Mouse (Mus musculus): Measurements from ENCODE around the gene Hpca.

Gene Hpca

DNA sequence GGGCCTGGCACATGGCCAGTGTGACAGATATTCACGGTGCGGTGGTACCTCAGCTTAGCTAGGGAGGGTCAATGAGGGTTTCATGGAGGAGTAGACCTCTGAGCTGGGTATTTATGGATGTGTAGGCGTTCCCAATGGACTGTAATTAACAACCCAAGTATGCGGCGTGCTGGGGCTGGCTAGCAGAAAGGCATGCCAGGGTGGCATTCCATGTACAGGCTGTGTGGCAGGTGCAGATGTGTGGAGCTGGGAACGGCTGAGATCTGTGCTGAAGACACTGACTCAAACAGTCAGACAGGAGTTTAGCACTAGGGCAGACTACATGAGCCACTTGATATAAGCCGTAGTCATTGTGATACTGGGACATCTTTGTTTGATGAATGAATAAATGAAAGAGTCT is 13.2 kb downstream of the Hpca start:
- no peak for DNase-seq (ENCODE audit: low spot score)

DNA sequence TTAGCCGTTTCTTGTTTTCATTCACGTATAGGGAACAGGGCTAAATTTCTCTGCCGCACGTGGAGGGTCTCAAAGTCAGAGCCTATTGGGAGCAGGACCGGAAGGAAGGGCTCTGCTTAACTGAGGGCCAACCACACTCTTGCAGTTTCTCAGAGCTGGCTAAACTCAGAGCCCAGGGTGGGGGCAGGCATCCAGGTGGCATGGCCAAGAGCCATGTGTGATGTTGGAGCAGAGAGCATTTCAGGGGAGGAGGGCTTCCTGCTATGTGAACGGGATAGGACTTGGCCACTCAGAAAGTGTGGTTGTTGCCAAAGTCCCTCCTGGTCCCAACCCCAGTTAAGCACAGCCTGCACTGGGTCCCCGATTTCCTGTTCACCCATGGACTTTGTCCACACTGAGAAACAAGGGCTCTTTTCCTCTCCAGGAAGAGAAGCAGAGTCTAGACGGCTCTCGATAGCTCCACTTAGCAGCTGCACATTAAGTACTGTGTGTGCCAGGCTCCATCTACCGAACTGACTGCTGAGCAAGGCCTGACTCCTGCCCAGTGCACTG is 14.4 kb downstream of the Hpca start:
- DNase-seq (ENCODE audit: low spot score), result no peak

DNA sequence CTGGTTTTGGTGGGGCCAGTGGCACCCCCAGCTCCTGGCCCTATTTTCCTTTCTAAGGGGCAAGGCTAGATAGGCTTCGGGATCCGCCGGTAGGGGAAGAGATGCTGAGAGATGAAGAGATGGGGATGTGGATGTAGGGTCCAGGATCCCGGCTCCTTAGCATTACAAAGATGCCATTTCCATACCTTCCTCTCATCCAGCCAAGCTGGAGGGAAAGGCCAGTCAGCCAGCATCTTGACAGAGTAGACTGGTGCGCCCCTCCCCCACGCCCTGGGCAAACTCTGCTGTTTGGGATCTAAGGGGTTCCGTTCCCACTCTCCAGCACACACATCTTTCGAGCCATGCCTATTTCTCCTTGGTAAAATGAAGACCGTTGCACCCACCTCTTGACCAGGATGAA is 15.8 kb downstream of the Hpca start:
- no peak for DNase-seq (ENCODE audit: low spot score)

- no peak for DNase-seq (ENCODE audit: low spot score)
Observed at GRCm38 (mm10) chr4:129105356-129105755, 16.5 kb downstream of the Hpca start, which contains the start of gene Tmem54. Gene Tmem54, plus strand, starts transcription at chr4:129105548.

DNA sequence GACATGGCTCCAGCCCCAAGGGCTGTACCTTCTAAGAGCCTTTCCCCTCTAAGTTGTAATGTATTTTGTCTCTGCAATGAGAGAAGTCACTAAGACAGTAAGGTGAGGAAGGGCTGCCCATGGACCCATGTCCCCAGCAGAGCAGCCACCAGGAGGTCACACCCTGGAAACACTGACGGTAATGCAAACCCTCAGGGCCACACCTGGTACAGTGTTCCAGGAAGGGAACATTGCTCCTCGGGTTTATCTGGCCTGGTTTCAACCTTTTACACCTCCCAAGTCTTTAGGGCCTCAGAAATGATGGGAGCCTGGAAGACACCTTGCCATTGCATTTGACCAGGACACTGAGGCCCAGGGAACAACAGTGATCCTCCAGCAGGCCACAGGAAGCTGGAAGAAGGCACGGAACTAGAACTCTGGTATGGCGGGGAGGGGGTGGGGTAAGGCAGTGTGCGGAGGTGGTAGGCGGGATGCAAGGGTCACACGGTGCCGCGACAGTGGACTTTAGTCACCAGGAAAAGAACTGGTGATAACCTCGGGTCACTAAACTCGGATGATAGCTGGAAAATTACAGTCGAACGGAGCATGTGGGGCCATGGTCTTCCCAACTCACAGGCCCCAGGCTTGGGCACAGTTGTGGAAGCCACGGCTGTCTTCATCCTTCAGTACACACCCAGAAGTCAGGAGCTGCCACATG is 19.6 kb downstream of the Hpca start:
- no peak for DNase-seq (ENCODE audit: low spot score)

GRCm38 (mm10) chr4:129097006-129097405 is 24.8 kb downstream of the Hpca start:
- DNase-seq (ENCODE audit: low spot score), result no peak

DNA sequence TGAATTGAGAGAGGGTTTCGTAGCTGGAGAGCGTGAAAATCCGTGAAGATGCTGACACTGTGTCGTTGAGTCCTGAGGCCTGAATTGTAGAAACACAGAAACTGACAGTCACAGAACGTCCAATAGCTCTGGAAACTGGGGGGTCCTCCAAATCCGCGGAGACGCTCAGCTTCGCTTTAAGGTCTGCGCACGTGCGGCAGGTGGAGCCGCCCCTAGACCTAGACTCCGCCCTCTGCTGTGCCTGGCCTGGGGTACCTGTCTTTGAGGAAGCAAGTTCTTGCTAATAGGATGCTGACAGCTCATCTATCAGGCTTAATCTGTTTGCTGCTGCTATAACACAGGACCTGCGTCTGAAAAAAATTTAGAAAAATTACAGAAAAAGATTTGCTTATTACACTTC is 26.6 kb downstream of the Hpca start:
- DNase-seq (ENCODE audit: low spot score), result no peak

- DNase-seq (ENCODE audit: low spot score), result no peak
Observed at GRCm38 (mm10) chr4:129087850-129088249, 34.0 kb downstream of the Hpca start.

- peak; percentile 27 for DNase-seq (ENCODE audit: low spot score)
Observed at GRCm38 (mm10) chr4:129086078-129086477, 35.8 kb downstream of the Hpca start.

DNA sequence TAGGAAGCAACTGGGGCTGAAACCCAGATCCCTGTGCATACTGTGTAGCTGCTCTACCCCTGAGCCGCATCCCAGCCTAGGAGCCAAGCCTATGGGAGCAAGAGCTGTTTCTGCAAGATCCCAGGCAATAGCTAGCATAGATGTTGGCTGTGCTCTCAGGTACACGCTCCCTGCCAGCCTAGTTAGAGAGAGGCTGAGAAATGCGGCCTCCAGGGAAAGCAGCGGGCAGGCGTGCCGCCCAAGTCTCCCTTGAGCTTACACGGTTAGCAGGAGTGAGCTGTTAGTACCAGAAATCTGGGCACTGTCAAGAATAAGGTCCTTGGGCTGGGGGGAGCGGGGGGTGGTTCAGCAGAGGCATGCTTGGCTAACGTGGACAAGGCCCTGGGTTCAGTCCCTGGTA is 36.9 kb downstream of the Hpca start:
- no peak for DNase-seq (ENCODE audit: low spot score)

- peak; percentile 21 for DNase-seq (ENCODE audit: low spot score)
Observed at GRCm38 (mm10) chr4:129082379-129083115, 39.3 kb downstream of the Hpca start.

- no peak for DNase-seq (ENCODE audit: low spot score)
Observed at GRCm38 (mm10) chr4:129081939-129082338, 39.9 kb downstream of the Hpca start.

DNA sequence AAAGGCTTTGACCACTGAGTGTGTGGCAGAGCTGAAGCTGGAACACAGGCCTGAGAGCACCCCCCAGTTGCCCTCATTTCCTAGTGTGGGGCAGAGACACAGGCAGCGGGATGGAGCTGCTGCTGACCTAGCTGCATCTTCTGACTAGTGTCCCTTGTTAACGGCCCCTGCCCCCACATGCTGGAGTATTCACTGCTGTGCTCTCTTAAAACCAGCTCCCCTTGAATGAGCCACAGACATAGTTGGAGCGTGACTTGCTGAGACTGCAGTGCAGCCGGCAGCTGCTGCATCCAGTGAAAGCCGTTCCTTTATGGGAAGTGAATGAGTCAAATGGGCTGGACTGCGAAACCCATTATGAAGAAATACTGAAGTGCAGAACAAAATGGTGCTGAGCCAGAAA is 40.3 kb downstream of the Hpca start:
- no peak for DNase-seq (ENCODE audit: low spot score)

- DNase-seq (ENCODE audit: low spot score), result no peak
Observed at GRCm38 (mm10) chr4:129081041-129081440, 40.8 kb downstream of the Hpca start.

DNA sequence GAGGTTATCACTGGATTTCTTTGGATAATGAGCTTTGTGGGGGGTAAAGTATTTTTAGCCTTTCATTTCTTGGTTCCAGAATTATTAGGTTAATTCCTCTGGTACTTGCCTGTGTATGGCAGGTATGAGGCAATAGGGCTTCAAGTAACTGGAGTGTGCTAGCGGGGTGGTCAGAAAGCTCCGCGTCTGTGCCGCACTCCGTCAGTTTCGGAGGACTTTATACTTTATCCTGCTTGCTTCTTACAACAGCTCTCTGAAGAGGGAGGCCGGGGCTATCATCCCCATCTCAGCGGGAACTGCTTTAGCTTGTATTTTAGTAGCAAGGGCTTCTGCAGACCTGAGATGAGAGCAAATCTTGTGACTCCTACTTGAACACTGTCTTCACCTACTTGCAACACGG is 42.7 kb downstream of the Hpca start:
- DNase-seq (ENCODE audit: low spot score), result no peak

DNA sequence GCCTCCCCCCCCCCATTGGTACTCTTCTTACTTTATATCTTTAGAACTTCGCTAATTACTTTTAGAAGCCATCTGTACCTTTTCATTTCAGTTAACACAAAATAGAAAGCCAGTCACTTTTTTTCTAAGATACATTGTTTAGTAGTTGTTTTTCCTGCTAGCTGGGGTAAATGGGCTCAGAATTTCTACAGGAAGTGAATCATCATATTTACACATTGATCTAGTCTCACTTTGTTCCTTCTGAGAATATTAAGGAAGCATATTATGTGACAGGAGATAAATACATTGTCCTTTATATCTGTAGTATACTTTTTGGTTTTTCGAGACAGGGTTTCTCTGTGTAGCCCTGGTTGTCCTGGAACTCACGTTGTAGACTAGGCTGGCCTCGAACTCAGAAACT is 53.0 kb downstream of the Hpca start:
- DNase-seq (ENCODE audit: low spot score), result no peak

DNA sequence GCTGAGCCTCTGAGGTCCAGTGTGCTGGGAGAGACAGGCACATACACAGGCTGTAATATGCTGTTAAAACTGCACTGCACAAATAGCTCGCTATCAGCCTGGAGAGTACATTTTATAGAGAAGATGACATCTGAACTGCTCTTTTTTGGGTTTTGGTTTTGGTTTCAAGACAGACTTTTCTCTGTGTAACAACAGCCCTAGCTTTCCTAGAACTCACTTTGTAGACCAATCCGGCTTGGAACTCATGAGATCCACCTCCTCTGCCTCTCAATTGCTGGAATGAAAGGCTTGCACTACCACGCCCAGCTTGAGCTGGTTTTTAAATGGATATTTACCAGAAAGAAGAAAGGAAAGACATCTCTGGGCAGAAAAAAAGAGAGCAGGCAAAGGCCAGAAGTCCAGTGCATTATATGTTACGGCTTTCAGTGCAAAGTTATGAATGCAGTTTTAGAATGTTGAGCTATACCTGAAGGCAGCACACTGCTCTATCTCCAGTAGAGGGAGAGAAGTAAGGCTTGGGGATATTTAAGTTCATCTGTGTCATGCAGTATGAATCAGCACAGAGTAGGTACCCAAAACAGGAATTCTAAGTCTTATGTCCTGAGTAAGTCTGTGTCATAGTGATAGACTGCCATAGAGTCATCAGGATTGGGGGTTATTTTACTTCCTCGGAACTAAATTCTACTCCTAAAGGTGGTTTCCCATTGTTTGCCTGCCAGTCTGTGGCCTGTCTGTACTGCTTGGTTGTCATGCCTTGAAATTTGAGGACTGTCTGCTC is 54.0 kb downstream of the Hpca start:
- DNase-seq (ENCODE audit: low spot score), result no peak

DNA sequence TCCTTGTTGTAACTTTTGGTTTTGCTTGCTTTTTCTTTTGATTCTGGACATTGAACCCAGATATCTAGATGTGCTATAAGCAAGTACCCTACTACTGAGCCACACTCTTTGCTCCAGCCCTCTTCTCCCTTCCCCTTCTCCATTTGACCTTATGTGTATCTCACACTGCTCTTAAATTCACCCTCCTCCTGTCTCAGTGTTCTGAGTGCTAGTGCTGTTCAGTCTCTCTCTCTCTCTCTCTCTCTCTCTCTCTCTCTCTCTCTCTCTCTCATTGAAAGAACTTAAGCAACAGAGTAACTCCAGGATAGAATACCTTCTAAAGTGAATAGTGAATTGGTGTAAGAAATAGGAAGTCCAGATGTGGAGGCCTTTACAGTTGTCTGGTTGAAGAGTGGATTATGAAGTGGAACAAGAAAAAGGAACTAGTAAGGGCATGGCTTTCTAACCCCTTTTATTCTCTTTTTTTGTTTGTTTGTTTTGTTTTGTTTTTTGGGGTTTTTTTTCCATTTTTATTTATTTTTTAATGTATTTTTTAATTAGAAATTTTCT is 56.1 kb downstream of the Hpca start:
- DNase-seq (ENCODE audit: low spot score), result no peak

DNA sequence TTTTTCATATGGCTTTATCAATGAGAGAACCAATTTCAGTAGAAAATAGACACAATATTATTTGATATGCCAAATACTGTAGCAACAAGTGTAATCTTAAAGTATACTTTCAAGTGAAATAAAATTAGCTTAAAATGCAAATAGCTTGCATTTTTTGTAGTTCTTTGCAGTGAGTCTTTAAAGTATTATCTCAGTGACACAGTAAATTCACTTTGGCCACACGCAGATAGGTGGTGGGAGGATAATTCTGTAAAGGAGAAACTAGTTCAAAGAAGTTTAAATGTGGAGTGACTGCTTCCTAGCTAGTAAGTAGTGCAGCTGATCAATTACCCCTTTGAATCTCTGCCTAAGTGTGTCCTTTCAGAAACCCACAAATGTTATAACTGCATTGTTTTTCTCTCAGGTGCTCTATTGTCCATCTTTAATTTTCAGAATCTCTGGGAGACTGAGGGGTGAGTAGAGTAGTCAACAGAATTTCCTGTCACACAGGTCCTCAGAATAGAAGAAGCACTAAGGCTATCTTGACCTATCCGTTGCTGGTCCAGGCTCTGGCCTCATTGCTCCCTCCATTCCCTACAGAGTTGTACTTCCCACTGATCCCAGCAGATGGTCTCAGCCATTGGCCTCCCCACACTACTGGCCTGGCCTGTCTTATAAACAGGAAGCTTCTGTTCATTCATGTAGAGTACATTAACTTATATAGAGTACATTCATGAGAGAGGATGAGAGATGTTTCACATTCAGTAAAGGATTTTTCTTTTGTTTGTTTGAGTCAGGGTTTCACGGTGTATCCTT is 59.4 kb downstream of the Hpca start:
- DNase-seq (ENCODE audit: low spot score), result no peak

Measured in ovary, postnatal 10 days (tissue).